Mouse (Mus musculus): ENCODE results near the gene Tmem119. TPM values are rescaled to one million over a fixed set of nuclear protein-coding genes. Genes with fewer than 3 reads are reported as not detected.
"Not testable (repeated sequence)": the region's sequence is repeated elsewhere in the genome, so short reads cannot be mapped to it uniquely, and the experiment has no call there.

Tmem119 gene
- polyA plus RNA-seq, 1 experiment: 8.1 TPM

DNA sequence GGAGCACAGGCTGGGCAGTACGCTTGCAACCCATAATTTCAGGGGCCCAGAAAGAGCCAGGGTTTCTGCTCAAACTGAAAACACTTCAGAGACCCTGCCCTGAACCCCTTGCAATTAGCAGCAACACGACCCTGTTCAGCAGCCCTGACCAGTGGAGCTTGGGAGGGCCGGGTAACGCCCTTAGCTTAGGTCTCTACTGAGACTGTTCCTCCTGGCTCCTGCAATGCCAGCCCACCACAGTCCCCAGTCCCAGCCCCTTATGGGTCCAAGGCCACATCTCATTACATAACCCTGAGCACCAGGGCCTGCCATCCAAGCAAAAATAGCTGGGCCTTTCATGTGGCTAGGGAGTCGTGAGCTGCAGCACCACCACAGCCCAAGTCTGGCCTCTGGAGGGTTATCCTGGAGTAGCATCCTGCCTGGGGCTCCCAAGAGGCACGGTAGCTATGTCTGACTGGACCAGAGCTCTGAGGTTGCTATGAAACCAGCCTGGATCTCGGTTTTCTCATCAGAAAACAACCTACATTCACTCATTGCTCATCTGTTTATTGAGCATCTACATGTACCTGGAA, 4.2 kb upstream of the Tmem119 start:
- DNase-seq (ENCODE audit: low read depth): no peak
- TF ChIP-seq CTCF (IDR thresholded peaks at IDR 0.05; ENCODE audit: borderline replicate concordance, extremely low read depth, insufficient read depth, insufficient read length) (no peak), POLR2A (IDR thresholded peaks at IDR 0.05; ENCODE audit: borderline replicate concordance, extremely low read depth, insufficient read depth, insufficient read length, poor library complexity, severe bottlenecking) (no peak)

DNA sequence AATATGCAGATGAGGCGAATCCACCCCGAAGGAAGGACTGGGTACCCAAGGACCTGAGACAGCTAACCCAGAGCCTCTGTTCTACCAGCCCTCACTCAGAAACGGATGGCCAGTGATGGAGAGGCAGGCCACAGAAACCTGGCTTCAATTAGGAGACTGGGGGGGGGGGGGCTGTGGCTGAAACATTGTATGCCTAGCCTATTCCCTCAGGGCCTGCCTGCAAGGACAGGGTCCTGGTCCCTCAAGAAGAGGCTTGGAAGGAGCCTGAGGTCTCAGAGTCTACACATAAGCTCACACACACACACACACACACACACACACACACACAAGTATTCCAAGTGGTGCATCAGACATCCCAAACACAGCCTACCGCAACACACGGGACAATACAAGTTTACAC, 625 bp downstream of the Tmem119 start:
- TF ChIP-seq POLR2A (IDR thresholded peaks at IDR 0.05; ENCODE audit: borderline replicate concordance, extremely low read depth, insufficient read depth, insufficient read length, poor library complexity, severe bottlenecking) (no peak), CTCF (IDR thresholded peaks at IDR 0.05; ENCODE audit: borderline replicate concordance, extremely low read depth, insufficient read depth, insufficient read length) (no peak)
- no peak for DNase-seq (ENCODE audit: low read depth)

DNA sequence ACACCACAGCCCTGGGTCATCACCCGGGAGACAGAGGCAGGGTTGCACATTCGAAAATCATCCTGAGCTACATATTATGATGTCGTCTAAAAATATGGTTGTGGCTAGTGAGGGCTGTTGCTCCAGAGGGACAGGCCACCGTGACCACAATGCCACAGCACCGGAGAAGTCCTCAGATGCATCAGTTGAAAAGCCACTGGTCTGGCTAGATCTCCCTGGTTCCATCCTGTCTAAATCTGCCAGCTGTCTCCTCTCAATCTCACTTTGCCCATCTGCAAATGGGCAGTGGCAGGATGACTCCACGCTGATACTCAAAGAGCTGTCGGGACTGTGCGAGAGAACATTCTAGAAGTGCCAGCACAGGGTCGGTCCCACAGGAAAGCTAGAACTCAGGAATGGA, 1.8 kb downstream of the Tmem119 start:
- no peak for TF ChIP-seq POLR2A (IDR thresholded peaks at IDR 0.05; ENCODE audit: borderline replicate concordance, extremely low read depth, insufficient read depth, insufficient read length, poor library complexity, severe bottlenecking)
- no peak for TF ChIP-seq CTCF (IDR thresholded peaks at IDR 0.05; ENCODE audit: borderline replicate concordance, extremely low read depth, insufficient read depth, insufficient read length)
- no peak for DNase-seq (ENCODE audit: low read depth)

DNA sequence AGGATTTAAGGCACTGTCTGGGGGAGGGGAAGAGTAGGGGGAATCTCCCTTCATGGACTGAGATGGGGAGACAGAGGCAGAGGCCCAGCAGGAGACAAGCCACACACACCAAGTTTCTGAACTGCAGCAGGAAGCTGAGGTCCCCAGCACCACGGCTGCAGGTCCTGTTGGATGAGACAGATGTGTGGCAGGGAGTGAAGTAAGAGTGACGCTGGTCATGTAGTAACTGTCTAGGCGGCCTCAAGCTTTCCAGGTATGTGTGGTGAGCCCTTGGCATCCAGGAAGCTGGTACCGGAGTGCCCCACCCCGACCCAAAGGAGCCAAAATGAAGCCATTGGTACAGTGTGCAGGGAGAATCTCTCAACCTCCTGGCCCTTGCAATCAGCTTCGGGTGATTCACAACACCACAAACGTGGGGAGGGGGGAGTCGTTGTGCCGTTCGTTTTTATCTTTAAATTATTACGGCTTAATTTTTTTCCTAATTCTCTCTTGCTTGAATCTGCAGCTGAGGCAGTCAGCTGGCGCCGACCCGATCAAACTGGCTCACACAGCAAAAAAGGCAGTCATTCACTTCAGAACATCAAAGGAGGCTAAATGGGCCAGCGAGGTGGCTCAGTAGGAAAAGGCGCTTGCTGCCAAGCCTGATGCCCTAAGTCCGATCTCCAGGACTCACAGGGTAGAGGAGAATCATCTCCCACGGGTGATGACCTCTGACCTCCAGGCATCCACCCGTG, 3.0 kb downstream of the Tmem119 start:
- TF ChIP-seq CTCF (IDR thresholded peaks at IDR 0.05; ENCODE audit: borderline replicate concordance, extremely low read depth, insufficient read depth, insufficient read length): no peak
- TF ChIP-seq POLR2A (IDR thresholded peaks at IDR 0.05; ENCODE audit: borderline replicate concordance, extremely low read depth, insufficient read depth, insufficient read length, poor library complexity, severe bottlenecking): no peak

DNA sequence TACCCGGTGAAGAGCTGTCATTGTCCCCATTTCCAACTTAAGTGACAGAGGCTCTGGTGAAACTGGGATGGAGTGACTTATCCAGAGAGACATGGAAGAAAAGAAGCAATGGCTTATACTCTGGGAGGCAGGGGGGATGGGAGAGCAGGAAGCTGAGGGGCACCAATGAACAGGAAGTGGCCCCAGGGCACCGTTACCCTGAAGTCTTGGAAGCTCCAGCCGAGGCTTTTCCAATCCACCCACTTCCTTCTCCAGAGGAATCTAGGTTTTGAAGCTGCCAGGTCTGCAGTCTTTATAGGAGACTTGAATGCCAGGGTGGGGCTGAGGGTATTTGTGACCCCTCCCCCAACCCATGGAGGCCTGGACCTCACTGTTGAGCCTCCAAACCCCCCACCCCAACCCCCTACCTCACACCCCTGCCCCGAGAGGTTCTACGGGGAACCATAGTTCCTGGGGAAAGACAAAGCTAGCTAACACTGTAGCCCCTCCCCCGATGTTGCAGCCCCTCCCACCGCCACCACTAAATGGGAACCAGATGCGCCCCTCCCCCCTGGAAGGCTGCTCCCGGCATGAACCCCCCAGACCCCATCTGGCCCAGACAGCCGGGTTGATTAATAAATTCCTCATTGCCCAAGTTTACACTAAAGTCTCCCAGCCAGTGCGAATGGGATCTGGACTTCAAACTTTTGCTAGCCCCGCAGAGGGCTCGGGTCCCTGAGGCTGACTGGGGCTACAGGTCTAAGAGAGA, 3.7 kb downstream of the Tmem119 start:
- DNase-seq (ENCODE audit: low read depth): peak; percentile 24
- TF ChIP-seq CTCF (IDR thresholded peaks at IDR 0.05; ENCODE audit: borderline replicate concordance, extremely low read depth, insufficient read depth, insufficient read length) (no peak), POLR2A (IDR thresholded peaks at IDR 0.05; ENCODE audit: borderline replicate concordance, extremely low read depth, insufficient read depth, insufficient read length, poor library complexity, severe bottlenecking) (no peak)

More for the DNA sequence above, 3.0 kb downstream of the Tmem119 start:
- peak; percentile 18 for DNase-seq (ENCODE audit: low read depth)

DNA sequence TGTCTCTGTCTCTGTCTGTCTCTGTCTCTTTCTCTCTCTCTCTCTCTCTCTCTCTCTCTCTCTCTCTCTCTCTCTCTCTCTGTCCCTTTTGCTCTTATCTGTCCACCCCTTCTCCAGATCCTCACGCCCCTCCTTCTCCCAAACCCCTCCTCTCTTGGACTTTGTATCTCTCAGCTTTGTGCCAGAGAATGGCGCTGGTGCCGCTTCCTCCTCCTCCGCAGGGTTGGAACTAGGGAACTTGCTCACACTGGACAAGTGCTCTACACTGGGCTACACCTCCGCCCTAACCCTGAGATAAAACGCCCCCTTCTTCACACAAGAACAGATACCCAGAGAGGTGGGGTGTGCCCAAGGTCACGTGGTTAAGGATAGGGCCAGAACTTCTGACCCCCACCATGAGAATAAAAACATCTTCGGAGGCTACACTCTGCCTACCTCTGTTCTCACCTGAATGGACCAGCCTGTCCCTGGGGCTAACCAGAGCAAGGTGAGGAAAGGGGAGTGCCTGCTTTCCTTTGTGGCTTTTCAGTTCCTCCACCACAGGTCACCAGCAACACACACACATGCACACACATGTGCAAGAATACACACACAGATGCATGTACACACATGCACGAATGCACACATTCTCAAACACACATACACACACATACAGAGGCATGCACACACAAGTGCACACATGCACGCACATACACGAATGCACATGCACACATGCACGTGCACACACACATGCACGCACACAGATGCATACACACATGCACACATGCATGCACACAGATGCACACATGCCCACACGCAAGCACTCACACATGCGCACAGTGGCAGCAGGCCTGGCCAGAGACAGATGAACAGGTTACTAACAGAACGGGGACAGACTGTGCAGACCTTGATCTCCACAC, 8.9 kb downstream of the Tmem119 start:
- no peak for DNase-seq (ENCODE audit: low read depth)
- TF ChIP-seq CTCF (IDR thresholded peaks at IDR 0.05; ENCODE audit: borderline replicate concordance, extremely low read depth, insufficient read depth, insufficient read length) (no peak), POLR2A (IDR thresholded peaks at IDR 0.05; ENCODE audit: borderline replicate concordance, extremely low read depth, insufficient read depth, insufficient read length, poor library complexity, severe bottlenecking) (no peak)

DNA sequence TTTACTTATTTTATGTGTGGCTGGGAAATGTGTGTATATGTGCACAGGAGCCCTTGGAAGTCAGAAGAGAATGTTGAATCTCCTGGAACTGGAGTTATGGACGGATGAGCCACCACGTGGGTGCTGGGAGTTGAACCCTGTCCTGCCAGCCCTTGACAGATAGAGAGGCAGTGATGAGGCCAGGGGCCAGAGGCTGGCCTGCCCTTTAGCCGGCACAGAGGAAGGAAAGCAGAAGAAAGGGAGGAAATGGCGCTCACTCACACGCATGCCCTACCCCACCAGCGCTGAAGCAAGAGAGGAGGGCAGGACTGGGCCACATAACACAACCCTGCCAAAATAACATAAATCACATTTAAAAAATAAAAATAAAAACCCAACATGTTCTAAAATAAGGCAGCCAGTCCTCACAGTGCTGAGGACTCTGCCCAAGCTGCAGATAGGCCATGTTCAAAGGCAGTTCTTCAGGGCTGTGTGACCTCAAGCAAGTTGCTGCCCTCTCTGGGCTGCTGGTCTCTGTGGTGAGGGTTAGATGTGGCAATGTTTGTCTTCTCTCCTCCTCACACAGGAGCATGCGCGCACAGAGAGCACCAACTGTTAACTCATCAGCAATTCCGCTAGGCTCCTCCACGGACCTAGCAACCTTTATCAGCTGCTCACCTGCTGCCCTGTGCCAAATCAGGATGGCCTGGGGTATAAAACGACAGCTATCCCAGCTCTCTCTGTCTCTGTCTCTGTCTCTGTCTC, 9.7 kb downstream of the Tmem119 start:
- DNase-seq (ENCODE audit: low read depth): no peak
- no peak for TF ChIP-seq POLR2A (IDR thresholded peaks at IDR 0.05; ENCODE audit: borderline replicate concordance, extremely low read depth, insufficient read depth, insufficient read length, poor library complexity, severe bottlenecking)
- no peak for TF ChIP-seq CTCF (IDR thresholded peaks at IDR 0.05; ENCODE audit: borderline replicate concordance, extremely low read depth, insufficient read depth, insufficient read length)

DNA sequence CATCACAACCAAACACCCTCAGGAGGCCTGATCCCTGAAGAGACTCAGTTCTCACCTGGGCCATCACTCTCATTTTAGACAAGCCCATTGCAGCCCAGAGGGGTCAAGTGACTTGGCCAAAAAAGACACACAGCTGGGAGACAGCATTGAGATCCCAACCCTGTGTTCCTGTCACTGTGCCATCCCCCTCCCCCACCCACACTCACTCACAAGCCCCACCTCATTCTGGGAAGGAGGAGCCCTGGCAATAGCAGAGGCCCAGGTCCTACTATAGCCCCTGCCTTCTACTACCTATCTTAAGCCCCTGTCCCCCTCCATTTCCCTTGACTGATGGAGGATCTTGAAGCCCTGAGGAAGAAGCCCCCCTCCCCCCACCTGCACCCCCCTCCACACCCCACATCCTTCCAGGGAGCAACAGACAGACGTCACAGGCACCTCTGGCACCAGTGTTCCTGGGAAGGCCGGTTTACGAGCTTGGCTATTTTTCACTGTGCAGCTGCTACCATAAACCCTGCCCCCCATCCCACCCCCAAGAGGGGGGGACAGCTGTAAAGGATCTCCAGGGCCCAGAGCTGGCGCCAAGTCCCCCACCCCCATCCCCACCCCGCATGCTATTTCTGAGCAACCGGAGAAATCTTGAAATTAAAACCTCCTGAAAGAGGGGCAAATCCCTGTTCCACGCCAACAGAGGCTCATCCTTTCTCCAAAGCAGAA, 11.1 kb downstream of the Tmem119 start:
- no peak for TF ChIP-seq POLR2A (IDR thresholded peaks at IDR 0.05; ENCODE audit: borderline replicate concordance, extremely low read depth, insufficient read depth, insufficient read length, poor library complexity, severe bottlenecking)
- no peak for TF ChIP-seq CTCF (IDR thresholded peaks at IDR 0.05; ENCODE audit: borderline replicate concordance, extremely low read depth, insufficient read depth, insufficient read length)
- DNase-seq (ENCODE audit: low read depth): no peak

DNA sequence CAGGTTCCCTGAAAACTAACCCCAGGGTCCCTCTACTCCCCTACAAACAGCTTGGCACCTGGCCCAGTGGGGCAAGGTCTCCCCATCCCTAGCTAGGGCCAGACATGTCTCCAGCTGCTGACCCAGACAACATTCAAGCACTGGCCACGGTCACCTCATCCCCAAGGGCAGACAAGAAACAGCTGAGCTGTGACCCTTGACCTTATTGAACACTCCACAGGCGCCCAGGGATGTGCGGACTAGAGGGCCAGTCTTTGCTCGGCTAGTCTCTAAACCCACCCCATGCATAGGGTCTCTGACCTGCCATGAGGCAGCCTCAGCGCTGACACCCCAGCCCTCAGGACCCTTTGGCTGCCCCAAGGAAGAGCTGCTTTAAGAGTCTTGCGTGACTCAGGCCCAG, 11.7 kb downstream of the Tmem119 start:
- no peak for DNase-seq (ENCODE audit: low read depth)
- TF ChIP-seq CTCF (IDR thresholded peaks at IDR 0.05; ENCODE audit: borderline replicate concordance, extremely low read depth, insufficient read depth, insufficient read length) (no peak), POLR2A (IDR thresholded peaks at IDR 0.05; ENCODE audit: borderline replicate concordance, extremely low read depth, insufficient read depth, insufficient read length, poor library complexity, severe bottlenecking) (no peak)

DNA sequence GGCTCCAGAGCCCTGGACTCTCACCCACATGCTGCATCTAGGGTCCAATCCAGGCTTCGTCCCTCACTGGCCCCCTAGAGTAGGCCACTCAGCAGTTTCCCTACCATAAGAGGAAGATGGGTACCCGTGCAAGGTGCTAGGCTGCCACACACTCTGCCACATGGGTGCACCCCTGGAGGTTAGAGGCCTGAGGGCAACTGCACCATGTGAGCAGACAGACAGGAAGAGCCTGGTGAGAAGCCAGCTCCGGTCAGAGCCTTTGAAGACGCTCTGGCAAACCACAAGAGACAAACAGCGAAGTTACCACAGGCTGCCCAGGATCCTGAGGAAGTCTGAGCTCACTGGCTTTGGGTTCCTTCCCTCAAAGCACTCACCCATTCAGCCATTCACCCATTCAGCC, 13.3 kb downstream of the Tmem119 start:
- DNase-seq (ENCODE audit: low read depth): no peak
- no peak for TF ChIP-seq POLR2A (IDR thresholded peaks at IDR 0.05; ENCODE audit: borderline replicate concordance, extremely low read depth, insufficient read depth, insufficient read length, poor library complexity, severe bottlenecking)
- no peak for TF ChIP-seq CTCF (IDR thresholded peaks at IDR 0.05; ENCODE audit: borderline replicate concordance, extremely low read depth, insufficient read depth, insufficient read length)

DNA sequence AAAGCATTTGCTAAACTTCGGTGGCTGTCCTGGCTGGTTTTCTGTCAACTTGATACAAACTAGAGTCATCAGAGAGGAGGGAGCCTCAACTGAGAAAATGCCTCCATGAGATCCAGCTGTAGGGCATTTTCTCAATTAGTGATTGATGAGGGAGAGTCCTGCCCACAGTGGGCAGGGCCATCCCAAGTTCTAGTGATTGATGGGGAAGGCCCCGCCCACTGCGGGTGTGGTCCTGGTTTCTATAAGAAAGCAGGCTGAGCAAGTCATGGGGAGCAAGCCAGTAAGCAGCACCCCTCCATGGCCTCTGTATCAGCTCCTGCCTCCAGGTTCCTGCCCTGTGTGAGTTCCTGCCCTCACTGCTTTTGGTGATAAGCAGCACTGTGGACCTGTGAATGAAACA, 16.2 kb downstream of the Tmem119 start:
- DNase-seq (ENCODE audit: low read depth): not testable (repeated sequence)

Data from brain, embryonic 14.5 days (tissue).